Mouse (Mus musculus) heart, postnatal 36 days (tissue): Measurements from ENCODE around the gene Arl16. TPM values are rescaled to one million over a fixed set of nuclear protein-coding genes. Genes with fewer than 3 reads are reported as not detected.

ENCODE experiments used
- DNase-seq, 2 experiments: peaks; one replicate each; pipeline ENCODE4 v3.0.0; 2021 to 2022
- intact Hi-C: fragments of 180-260 bp; cut with DNase I; formaldehyde crosslinking; loops from one replicate; pipeline ENCODE4 v1.15.1; 2025
- total RNA-seq, 2 experiments: library from RNA; stranded (reverse); gene quantifications; 2 replicates each; pipeline ENCODE4 v1.2.3; 2021

Arl16 gene
- total RNA-seq, 2 experiments from 2014 or later = 8.6 to 12.2 TPM

DNA sequence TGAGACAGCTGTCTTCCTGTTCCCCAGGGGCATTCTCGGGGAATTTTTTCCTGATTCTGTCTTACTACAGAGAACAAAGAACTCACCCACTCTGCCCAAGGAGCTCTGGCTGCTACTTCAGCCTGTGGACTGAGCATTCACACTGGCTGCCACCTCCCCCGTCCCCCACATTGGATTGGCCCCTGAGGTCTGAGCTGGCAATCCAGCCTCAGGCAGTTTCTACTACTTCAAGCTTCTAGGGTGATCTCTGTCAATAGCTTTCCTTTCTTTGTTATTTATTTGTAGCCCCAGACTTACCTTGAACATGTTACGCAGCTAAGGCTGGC is 25.4 kb upstream of the Arl16 start:
- DNase-seq = no peak
- intact Hi-C loops = loop anchor here (5.0 kb wide), 2 partner anchors 179 to 219 kb away; partner anchors contain the start of genes Aspscr1, Cenpx and Lrrc45

DNA sequence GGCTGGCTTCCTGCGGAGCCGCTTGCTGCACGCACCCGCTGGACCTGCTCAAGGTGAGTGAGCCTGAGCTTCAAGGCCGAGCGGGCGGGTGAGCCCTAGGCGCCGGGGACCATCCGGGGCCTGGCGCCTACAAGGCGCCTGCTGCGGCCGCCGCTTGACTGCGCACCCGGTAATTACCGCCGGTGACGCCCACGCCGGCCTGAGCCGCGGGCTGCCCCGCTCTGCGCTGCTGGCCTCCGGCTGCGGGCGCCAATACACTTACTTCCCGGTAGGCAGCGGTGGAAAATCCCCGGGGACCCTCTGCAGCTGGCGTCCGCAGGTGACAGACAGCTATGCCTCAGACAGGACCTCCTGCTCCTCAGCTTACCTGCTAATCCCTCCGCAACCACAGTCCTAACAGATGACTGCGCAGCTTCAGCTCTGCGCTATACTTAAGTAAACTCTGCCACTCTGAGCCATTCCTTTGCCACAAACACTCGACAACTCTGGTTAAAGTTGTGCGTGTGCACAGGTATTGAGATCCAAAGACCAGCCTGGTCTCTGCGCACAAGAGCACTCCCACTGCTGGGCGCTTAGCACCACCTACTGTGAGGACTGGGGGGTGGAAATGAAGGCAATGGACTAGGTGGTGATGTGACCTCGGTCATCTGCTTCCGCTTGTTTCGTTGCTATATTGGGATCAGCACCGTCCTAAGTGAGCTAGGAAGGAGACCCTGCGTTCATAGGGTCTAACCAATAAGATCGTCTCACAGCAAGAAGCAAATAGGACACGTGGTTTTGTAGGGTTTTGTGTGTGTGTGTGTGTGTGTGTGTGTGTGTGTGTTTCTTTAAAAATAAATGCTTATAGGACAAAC is 24.8 kb upstream of the Arl16 start:
- intact Hi-C loops = loop anchor here (5.0 kb wide), 2 partner anchors 180 to 220 kb away; partner anchors contain the start of genes Aspscr1, Cenpx and Lrrc45

DNA sequence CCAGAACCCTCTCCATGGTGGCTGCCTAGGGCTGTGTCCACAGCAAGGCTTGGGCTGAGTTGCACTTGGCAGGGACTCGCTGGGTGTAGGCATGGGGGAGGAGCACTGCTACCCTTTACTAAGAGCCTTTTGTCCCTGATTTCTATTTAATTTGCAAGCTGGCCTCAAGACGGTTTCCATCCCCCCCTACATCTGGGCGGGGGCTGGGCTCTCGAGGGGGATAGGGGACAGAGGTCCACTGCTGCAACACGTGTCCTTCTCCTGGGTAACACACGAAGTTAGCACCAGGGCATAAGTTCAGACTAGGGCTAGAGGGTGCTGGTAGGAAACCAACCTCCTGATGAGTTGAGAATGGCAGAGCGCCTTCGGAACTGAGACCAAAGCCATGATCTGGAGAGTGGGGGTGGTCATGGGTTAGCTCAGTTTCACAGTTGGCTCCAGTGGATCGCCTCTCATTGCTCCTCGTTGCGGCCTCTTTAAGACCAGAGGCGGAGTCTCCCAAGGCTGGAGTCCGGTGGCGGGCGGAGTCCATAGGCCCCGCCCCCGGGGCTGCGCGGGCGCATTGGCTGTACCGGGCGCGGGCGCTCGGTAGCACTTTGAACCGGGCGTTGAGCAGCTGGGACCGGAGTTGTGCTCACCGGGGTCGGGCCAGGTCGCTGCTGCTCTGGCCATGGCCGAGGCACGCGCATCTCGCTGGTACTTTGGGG is 24.1 kb upstream of the Arl16 start, which contains the start of gene Slc25a10:
TSS of gene Slc25a10 (plus strand) at position 524 of the 707 bp plus-strand sequence.
- intact Hi-C loops = loop anchor here (2.0 to 5.0 kb wide), 3 partner anchors 59 to 221 kb away; partner anchors contain the start of genes Aspscr1, Cenpx, Lrrc45 and Ppp1r27
- DNase-seq = peak; percentile 88 to 89

More for the DNA sequence above, 24.8 kb upstream of the Arl16 start:
- DNase-seq = peak in 1 of 2 experiments; percentile 49

- intact Hi-C loops = loop anchor here (2.0 to 5.0 kb wide), 3 partner anchors 60 to 222 kb away; partner anchors contain the start of genes Aspscr1, Cenpx, Lrrc45 and Ppp1r27
These were observed 23.1 kb upstream of the Arl16 start for GRCm38 (mm10) chr11:120490291-120491046.

GRCm38 (mm10) chr11:120489054-120489761 is 21.8 kb upstream of the Arl16 start:
- DNase-seq = peak; percentile 53 to 68
- intact Hi-C loops = loop anchor here (1.0 to 5.0 kb wide), 2 partner anchors 123 to 288 kb away; no protein-coding TSS in a partner anchor

More at GRCm38 (mm10) chr11:120490291-120491046, 23.1 kb upstream of the Arl16 start:
- DNase-seq = no peak

- intact Hi-C loops = loop anchor here (5.0 kb wide), 1 partner anchor 289 kb away; no protein-coding TSS in a partner anchor
- no peak for DNase-seq
These were observed 21.1 kb upstream of the Arl16 start for GRCm38 (mm10) chr11:120488516-120488915.

DNA sequence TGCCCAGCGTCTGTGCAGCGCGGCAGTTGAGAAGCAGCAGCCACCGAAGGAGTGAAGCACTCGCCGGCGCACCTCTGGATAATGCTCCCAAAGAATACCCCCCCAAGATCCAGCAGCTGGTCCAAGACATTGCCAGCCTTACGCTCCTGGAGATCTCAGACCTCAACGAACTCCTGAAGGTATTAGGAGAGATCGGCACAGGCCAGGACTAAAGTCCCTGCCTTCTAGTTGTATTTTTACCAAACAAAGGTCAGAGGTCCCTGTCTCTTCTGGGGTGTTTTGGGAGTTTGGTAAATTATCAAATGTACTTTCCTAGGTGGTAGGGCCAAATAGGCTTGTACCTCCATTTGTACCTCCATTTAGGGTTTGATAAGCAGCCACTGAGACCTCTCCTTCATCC is 17.8 kb upstream of the Arl16 start:
- intact Hi-C loops = loop anchor here (5.0 kb wide), 1 partner anchor 292 kb away; no protein-coding TSS in a partner anchor
- no peak for DNase-seq

DNA sequence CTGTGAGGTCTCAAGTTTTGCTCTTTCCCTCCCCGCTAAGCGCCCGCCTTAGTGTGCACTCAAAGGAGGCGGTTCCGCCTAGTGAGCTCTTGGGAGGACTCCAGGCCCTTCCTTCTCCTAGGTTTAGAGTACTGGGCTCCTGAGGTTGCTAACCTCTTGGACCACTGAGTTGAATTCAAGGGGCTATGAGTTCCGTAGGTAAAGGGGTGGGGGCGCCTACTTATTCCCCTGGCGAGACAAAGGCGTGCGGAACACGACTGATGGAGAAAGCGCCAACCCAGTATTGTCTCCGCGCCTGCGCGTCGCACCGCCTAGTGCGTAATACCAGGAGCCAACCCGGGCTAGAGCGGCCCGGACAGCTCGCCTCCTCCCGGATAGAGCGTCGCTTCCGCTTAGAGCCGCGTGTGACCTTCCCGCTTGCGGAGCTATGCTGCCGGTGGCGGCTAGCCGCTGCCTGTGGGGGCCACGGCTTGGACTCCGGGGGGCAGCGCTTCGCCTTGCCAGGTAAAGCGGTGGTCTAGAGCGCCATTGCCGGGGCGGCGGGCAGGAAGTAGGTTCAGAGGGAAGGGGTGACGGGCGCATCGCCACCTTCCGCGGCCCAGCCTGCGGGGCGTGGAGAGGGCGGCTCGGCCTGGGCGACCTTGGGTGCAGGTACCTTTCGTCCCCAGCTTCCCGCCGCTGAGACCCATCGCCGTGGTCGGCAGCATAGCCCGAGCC is 17.0 kb upstream of the Arl16 start, which contains the start of gene Mrpl12:
TSS of gene Mrpl12 (plus strand) at position 349 of the 717 bp plus-strand sequence.
- intact Hi-C loops = no loop called here
- DNase-seq = peak; percentile 88 to 91

DNA sequence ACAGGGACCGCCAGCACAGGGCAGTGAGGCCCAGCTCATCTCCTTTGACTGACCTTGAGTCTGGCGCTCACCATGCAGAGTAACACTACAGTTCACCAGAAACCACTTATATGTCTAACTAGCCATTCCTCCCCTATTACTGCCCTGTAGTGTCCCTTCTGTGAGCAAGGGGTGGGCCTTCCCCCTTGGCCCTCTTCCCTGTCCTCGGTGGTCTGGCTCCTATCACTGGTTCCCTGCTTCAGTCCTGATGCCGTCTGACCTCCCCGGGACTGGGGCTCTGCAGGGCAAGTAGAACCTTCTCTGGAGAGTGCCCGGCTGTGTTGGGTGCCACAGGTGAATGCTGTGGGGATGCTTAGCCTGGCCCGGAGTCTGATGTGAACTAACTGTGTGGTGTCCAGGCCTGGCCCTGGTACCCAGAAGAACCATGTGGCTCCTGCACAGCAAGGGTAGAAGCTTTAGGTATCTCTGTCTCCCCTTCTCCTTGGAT is 16.1 kb upstream of the Arl16 start:
- DNase-seq = no peak
- intact Hi-C loops = no loop called here

- intact Hi-C loops = no loop called here
- DNase-seq = no peak
These were observed 4.6 kb upstream of the Arl16 start for GRCm38 (mm10) chr11:120472052-120472451.

DNA sequence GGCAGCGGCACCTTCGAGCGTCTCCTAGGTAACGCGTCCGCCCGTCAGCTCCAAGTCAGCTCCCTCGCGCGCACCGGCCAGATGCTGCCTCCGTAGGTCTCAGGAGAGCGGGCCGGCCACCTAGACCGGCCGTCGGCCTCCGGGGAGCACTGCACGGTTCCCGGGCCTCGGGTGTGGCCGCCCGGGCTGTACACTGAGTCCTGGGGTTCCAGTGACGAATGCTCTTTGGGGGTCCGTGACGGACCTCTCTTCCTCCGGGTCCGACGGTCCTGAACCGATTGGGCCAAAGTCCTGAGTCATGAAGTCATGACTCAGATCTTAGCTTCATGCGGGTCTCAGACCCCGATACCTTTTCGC is 307 bp upstream of the Arl16 start:
- intact Hi-C loops = no loop called here
- DNase-seq = no peak

DNA sequence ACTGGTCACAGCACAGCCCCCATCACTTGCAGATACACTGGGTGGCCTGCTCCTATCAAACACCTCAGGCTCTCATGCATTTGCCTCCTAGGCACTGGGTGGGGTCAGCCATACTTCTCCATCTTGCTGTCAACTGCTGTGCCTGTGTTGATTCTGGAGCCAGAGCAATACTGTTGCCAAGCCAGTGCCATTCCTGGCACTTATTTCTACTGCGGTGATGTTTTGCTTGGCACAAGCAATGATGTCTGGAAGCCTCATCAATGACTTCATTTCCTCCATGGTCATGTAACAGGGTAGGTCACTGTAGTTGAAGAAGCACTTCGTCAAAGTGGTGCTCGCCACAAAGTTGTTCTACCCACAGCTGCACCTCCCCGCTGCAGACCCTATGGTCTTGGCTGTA is 1.9 kb downstream of the Arl16 start:
- DNase-seq = no peak
- intact Hi-C loops = no loop called here

DNA sequence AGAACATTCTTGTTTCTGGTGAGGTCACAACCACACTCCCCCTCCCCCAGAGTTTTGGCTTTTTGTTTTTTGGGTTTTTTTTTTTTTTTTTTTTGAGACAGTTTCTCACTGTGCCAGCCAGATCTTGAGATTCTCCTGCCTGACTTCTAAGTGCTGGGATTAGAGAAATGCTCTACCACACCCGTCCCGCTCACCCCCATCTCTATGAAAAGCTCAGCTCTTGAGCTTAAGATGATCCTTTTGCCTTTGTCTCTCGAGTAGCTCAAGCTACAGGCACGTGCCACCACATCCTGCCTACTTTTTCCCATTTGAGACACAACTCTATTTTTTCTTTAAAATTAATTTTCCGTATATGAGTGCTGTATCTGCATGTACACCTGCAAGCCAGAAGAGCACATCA is 3.0 kb downstream of the Arl16 start:
- no peak for DNase-seq
- intact Hi-C loops = no loop called here

DNA sequence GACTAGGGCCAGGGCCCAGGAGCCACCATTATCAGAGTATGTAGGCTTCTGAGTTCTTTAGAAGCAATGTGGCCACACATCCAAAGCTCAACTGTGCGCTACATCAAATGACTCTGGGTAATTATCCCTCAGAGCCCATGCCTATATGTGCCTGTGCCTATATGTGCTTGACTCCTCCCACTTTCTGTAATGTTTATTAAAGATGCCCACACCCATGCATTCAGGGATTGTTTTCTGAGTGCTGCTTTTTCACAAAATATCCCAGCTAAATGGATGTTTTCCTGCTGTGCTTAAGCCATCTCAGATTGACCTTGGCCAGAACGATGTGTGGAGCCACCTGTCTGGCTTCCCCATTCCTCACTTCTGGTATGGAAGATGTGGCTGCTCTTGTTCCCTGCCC is 3.9 kb downstream of the Arl16 start:
- intact Hi-C loops = no loop called here
- no peak for DNase-seq

DNA sequence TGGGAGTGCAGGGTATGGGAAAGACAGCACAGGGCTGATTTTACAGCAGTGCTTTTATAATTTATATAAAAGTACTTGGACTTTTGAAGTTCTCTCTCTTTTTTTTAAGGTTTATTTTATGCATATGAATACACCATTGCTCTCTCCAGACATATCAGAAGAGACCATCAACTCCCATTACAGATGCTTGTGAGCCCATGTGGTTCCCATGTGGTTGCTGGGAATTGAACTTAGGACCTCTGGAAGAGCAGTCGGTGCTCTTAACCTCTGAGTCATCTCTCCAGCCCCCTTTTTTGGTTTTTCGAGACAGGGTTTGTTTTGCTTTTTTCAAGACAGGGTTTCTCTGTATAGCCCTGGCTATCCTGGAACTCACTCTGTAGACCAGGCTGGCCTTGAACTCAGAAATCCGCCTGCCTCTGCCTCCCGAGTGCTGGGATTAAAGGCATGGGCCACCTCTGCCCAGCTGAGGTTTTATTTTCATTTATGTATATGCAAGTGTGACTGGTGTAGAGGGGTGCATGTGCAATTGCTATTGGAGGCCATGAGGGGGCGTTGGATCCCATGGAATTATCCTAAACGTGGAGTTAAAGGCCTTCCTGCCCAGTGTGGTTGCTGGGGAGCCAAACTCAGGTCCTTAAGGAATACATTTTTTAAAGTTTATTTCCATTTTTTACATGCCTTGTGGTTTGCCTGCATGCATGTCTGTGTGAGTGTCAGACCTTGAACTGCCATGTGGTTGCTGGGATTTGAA is 8.4 kb downstream of the Arl16 start:
- no peak for DNase-seq
- intact Hi-C loops = loop anchor here (2.0 kb wide), 1 partner anchor 22 kb away; the partner anchor contains the start of gene Nploc4

- intact Hi-C loops = loop anchor here (2.0 kb wide), 1 partner anchor 21 kb away; the partner anchor contains the start of gene Nploc4
- DNase-seq = peak; percentile 77 to 85
These were observed 9.3 kb downstream of the Arl16 start, which contains the start of the genes Oxld1 and Ccdc137 for GRCm38 (mm10) chr11:120457772-120458751. Gene Oxld1, minus strand, starts transcription at chr11:120458068. Gene Ccdc137, plus strand, starts transcription at chr11:120458115.

- no peak for DNase-seq
- intact Hi-C loops = no loop called here
These were observed 10.0 kb downstream of the Arl16 start for GRCm38 (mm10) chr11:120457370-120457769.
